Mouse (Mus musculus) embryonic facial prominence, embryonic 15.5 days (tissue): ENCODE data around the gene Txndc2. TPM values are rescaled to one million over a fixed set of nuclear protein-coding genes. Genes with fewer than 3 reads are reported as not detected.

ENCODE experiments used
- ATAC-seq: fragments of 200-750 bp; cut with Nextera tagmentation; 2 replicates; pipeline ENCODE4 v1.8.0; 2017; ENCODE audit warnings: low read depth, moderate TSS enrichment; ENCODE audit not compliant: insufficient number of reproducible peaks, low FRiP score, low TSS enrichment
- H3K27ac ChIP-seq: fragments of 300-500 bp; sonication (generic); replicated peaks from 2 replicates; pipeline ENCODE4 v1.5.1; 2015; ENCODE audit warnings: mild to moderate bottlenecking, inconsistent platforms
- H3K27me3 ChIP-seq: fragments of 300-500 bp; sonication (generic); 2 replicates; pipeline ENCODE4 v1.6.1; 2015; ENCODE audit warnings: inconsistent platforms
- H3K36me3 ChIP-seq: fragments of 300-500 bp; sonication (generic); 2 replicates; pipeline ENCODE4 v1.6.1; 2015; ENCODE audit warnings: mild to moderate bottlenecking, inconsistent platforms
- H3K4me1 ChIP-seq: fragments of 300-500 bp; sonication (generic); 2 replicates; pipeline ENCODE4 v1.6.1; 2015; ENCODE audit warnings: inconsistent platforms
- H3K4me2 ChIP-seq: fragments of 300-500 bp; sonication (generic); replicated peaks from 2 replicates; pipeline ENCODE4 v1.6.1; 2015; ENCODE audit warnings: mild to moderate bottlenecking, inconsistent platforms
- H3K4me3 ChIP-seq: fragments of 300-500 bp; sonication (generic); replicated peaks from 2 replicates; pipeline ENCODE4 v1.5.1; 2015; ENCODE audit warnings: mild to moderate bottlenecking, inconsistent platforms
- H3K9ac ChIP-seq: fragments of 300-500 bp; sonication (generic); 2 replicates; pipeline ENCODE4 v1.6.1; 2015; ENCODE audit warnings: inconsistent platforms
- H3K9me3 ChIP-seq: fragments of 300-500 bp; sonication (generic); replicated peaks from 2 replicates; pipeline ENCODE4 v1.6.1; 2016; ENCODE audit warnings: inconsistent platforms
- WGBS: fragments of 180-500 bp; shearing (Covaris S2); methylation state at CpG from one replicate; pipeline ENCODE4 v1.1.7; 2015; 5-methylcytosine and 5-hydroxymethylcytosine counted together
- polyA plus RNA-seq: library from polyadenylated mRNA; unstranded; fragments of >200 nt; fragmentation: Nextera tagmentation; extraction: Ambion mirVana; gene quantifications from 2 replicates; pipeline ENCODE4 v1.2.1, GENCODE M21; 2015

Gene Txndc2
- polyA plus RNA-seq, 1 experiment from 2014 or later, result 0.15 TPM

DNA sequence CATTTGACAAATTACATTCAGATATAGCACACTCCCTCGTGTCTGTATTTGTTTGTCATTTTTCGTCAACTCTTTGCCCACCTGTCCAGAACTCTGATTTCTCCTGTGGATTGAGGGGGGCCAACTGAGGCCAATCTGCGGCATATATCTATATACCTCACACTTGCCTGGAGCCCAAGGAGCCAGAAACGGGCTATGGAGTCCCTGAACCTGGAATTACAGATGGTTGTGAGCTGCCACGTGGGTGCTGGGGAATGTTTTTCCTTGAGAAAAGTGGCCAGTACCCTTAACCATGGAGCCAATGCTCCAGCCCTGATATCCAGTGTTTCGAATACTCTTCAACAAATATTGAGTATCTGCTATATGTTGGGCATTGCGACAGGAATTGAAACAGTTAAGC lies 31.0 kb upstream of the Txndc2 start:
- WGBS, result 92% methylated on average over 7 of the region's 7 CpGs
- no peaks in the 10 kb centered on the region for H3K27me3 ChIP-seq

DNA sequence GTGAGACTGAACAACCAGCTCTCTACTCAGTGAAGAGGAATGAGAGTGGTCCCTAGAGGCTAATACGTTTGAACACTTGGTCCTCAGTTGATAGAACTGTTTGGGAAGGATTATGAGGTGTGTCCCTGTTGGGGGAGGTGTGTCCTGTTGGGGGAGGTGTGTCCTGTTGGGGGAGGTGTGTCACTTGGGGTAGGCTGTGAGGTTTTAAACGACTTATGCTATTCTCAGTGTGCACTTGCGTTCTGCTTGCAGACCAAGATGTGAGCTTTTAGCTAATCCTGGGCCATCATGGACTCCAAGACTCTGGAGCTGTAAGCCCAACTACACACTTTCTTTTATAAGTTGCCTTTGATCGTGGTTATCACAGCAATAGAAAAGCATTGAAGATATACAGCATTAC lies 27.1 kb upstream of the Txndc2 start:
- Histone ChIP-seq H3K27me3 (no peaks in the 10 kb centered on the region), H3K9me3 (no peaks in the 10 kb centered on the region), H3K4me2 (no peak overlapping the region), H3K9ac (no peak overlapping the region), H3K4me3 (no peak overlapping the region), H3K36me3 (0 out of 2 replicates have a peak, but pooled peaks cover 3% of the 10 kb centered on the region), H3K4me1 (no peaks in the 10 kb centered on the region), H3K27ac (no peak overlapping the region)
- 89% methylated on average over 4 of the region's 4 CpGs for WGBS
- ATAC-seq, result no peak

More for the DNA sequence above, 31.0 kb upstream of the Txndc2 start:
- no peaks in the 10 kb centered on the region for H3K4me1 ChIP-seq
- no peaks in the 10 kb centered on the region for H3K9me3 ChIP-seq
- no peak overlapping the region for H3K4me3 ChIP-seq
- ATAC-seq, result no peak
- H3K27ac ChIP-seq, result no peak overlapping the region
- H3K36me3 ChIP-seq, result no peaks in the 10 kb centered on the region
- H3K4me2 ChIP-seq, result no peak overlapping the region
- H3K9ac ChIP-seq, result no peak overlapping the region

DNA sequence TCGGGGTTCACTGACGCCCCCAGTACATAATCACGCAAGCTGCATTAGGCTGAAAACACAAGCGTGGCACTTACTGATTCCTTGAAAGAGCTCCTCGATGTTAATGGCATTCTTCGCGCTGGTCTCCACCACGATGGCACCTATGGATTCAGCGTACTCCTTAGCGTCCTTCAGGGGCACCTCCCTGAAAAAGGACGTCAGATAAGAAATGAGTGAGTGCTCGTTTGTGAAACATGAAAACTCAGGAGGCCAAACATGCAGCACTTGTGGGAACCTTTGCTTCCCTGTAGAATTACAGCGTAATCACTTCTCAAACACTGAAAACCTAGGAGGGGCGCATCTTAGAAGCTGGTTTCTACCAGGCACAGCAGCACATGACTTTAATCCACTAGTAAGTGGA lies 25.8 kb upstream of the Txndc2 start:
- Histone ChIP-seq H3K4me2 (no peak overlapping the region), H3K9me3 (no peaks in the 10 kb centered on the region), H3K36me3 (0 out of 2 replicates have a peak, but pooled peaks cover 3% of the 10 kb centered on the region), H3K4me1 (no peaks in the 10 kb centered on the region), H3K27ac (no peak overlapping the region), H3K9ac (no peak overlapping the region), H3K27me3 (no peaks in the 10 kb centered on the region), H3K4me3 (no peak overlapping the region)
- no peak for ATAC-seq
- 86% methylated on average over 14 of the region's 14 CpGs for WGBS

DNA sequence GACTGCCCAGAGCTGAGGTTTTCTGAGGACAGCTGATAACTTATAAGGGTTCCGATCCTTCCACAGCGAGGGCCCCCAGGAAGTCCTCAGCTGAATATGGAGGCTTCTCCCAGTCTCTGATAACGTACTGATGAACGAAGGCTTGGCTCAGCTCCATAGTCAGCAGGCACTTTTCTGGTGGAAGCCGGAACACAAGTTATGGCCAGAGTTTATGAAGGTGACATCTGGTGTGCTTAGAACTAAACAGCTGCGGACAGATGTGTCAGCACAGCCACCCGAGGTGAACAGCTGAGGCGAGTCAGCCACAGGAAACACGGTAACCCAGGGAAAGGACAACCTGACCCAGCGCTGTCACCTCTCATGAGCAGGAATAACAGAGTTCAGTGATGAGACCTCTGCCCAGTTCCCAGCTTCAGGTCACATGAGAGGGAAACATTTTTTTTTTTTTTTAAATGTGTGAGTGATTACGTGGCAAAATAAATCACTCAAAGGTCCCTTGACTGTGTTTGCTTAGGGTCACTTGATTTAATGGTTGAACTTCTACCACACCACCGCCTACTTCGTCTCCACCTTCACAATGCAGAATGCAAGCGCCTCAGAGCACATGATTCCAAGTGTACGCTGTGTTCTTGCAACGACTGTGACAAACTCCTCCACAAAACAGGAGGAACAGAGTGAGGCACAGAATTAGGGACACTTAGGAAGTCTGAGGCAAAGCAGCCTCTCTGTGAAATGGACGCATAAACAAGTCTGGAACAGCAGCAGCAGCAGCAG lies 24.6 kb upstream of the Txndc2 start:
- Histone ChIP-seq H3K9ac (no peak overlapping the region), H3K4me1 (no peaks in the 10 kb centered on the region), H3K9me3 (no peaks in the 10 kb centered on the region), H3K4me2 (no peak overlapping the region), H3K27ac (no peak overlapping the region), H3K4me3 (no peak overlapping the region), H3K27me3 (no peaks in the 10 kb centered on the region), H3K36me3 (0 out of 2 replicates have a peak, but pooled peaks cover 3% of the 10 kb centered on the region)
- ATAC-seq, result no peak
- WGBS, result 71% methylated on average over 17 of the region's 17 CpGs

DNA sequence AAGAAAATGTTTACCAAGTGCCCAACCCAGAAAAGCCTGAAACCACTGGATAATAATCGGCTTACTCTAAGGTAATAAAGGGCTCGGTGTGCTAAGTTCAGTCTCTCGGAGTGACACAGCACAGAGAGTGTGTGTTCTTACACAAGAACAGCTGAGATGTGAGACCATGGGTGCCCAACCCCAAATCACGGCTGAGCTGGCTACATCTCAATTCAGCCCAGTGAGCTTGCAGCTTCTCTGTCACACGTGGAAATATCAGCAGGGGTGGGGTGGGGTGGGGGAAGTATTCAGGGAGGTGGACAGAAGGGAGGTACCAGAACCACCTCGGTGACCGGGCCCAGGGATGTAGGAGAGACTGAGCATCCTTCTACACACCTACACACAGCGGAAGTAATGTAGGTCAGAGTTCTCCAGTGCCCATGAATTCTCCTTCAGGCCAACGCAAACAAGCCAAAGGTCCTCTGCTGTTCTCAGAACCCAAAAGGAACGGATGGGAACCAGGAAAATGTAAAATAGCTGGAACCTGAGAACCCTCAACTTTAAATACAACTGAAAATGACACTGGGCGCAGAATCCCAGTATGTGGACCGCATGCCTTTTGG lies 23.9 kb upstream of the Txndc2 start:
- H3K9ac ChIP-seq, result no peak overlapping the region
- no peak overlapping the region for H3K4me3 ChIP-seq
- no peak for ATAC-seq
- no peaks in the 10 kb centered on the region for H3K4me1 ChIP-seq
- H3K4me2 ChIP-seq, result no peak overlapping the region
- 86% methylated on average over 12 of the region's 12 CpGs for WGBS
- no peaks in the 10 kb centered on the region for H3K9me3 ChIP-seq
- no peak overlapping the region for H3K27ac ChIP-seq
- H3K27me3 ChIP-seq, result no peaks in the 10 kb centered on the region
- H3K36me3 ChIP-seq, result 0 out of 2 replicates have a peak, but pooled peaks cover 3% of the 10 kb centered on the region

DNA sequence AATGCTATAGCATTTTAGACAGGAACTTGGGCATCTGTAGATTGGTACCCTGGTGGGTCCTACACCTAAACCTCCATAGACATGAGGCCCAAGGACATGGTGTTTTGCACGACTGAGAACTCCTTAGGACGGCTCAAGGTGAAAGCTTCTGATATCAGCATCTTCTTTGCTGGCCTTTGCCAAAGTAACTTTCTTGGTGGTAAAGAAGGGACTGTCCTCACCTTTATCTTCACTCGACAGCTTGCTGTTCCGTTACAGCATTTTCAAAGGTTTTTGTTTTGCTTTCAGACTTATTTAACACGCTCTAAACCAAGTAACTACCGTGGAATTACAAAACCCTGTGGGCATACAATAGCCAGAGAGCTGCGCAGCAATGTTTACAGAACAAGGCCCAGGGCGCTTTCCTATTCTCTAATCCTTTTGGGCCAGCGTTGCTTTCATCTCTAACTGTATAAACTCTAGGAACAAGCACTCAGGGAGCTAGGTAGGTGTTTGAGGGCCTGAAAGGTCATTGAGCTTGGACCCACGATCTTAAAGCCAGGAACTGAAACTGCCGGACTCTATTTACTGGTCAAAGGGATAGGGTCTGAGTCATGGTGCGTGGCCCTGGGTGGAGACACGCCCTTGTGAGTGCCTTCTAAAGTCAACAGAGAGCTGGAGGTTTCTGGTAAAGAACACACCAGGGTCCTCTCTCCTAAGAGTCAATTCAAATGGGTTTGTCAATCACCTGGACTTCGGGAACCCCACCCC lies 21.5 kb upstream of the Txndc2 start:
- no peaks in the 10 kb centered on the region for H3K9me3 ChIP-seq
- ATAC-seq, result no peak
- 75% methylated on average over 14 of the region's 14 CpGs for WGBS
- no peak overlapping the region for H3K4me2 ChIP-seq
- 0 out of 2 replicates have a peak, but pooled peaks cover 3% of the 10 kb centered on the region for H3K36me3 ChIP-seq
- H3K27me3 ChIP-seq, result no peaks in the 10 kb centered on the region
- H3K4me1 ChIP-seq, result no peaks in the 10 kb centered on the region
- H3K9ac ChIP-seq, result no peak overlapping the region
- no peak overlapping the region for H3K27ac ChIP-seq
- no peak overlapping the region for H3K4me3 ChIP-seq

DNA sequence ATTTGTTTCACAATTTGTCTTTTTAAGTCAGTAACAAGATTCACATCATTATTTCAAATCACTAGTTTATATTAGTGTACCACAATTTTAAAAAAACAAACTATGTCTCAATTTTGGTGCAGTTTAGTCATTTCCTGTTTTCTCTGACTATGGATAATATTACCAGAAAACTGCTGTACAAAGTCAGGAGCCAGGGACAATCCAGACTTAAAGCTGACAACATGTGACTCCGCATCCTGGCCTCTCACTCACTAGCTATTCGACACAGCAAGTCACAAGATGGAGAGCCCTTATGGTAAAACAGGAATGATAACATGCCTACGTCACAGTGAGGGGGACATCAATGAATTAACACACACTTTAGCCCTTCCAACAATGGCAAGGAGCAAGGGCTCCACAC lies 20.7 kb upstream of the Txndc2 start:
- Histone ChIP-seq H3K4me1 (no peaks in the 10 kb centered on the region), H3K36me3 (0 out of 2 replicates have a peak, but pooled peaks cover 3% of the 10 kb centered on the region), H3K9me3 (no peaks in the 10 kb centered on the region), H3K27ac (no peak overlapping the region), H3K9ac (no peak overlapping the region), H3K27me3 (no peaks in the 10 kb centered on the region), H3K4me3 (no peak overlapping the region), H3K4me2 (no peak overlapping the region)
- no peak for ATAC-seq
- 73% methylated on average over 3 of the region's 3 CpGs for WGBS

DNA sequence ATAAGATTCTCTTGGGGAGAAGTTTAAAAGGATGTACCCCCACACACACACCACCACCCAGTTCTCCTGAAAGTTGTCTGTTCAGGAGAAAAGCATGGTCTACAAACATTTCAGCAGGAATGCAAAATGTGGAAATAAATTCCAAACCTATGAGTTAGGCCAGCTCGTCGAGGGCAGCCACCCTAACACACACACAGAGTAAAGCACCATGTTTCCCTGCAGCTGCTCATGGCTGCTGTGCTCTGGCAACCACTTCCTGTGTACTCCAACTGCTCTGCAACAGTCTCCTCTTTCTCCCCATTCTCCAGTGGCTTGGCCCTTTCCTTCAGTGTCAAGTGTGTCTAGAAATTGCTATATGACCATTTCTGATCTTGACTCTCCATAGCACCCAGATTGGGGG lies 16.4 kb upstream of the Txndc2 start:
- no peaks in the 10 kb centered on the region for H3K4me1 ChIP-seq
- ATAC-seq, result no peak

DNA sequence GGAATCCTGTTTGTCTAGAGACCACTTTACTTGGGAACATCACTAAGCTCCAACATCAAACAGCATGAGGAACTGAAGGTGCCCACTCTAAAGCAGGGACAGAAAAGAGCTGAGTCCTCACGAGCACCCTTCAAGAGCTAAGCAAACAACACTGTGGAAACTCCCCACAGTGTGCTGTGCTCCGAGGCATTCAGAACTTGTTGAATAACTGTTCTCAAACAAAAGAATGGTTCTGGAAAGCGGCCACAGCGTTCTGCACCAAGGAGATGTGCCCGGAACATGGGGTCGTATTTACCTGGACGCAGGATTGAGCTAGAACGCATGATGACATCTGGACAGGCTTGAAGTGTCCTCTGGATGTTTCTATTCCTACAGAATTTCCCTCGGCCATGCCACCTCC lies 16.0 kb upstream of the Txndc2 start:
- 94% methylated on average over 9 of the region's 9 CpGs for WGBS
- no peak overlapping the region for H3K4me3 ChIP-seq
- ATAC-seq, result no peak
- no peaks in the 10 kb centered on the region for H3K9me3 ChIP-seq
- H3K27ac ChIP-seq, result no peak overlapping the region
- H3K4me2 ChIP-seq, result no peak overlapping the region
- H3K27me3 ChIP-seq, result no peaks in the 10 kb centered on the region
- H3K36me3 ChIP-seq, result no peaks in the 10 kb centered on the region
- no peak overlapping the region for H3K9ac ChIP-seq
- H3K4me1 ChIP-seq, result no peaks in the 10 kb centered on the region

More for the DNA sequence above, 16.4 kb upstream of the Txndc2 start:
- Histone ChIP-seq H3K27me3 (no peaks in the 10 kb centered on the region), H3K4me2 (no peak overlapping the region), H3K4me3 (no peak overlapping the region), H3K9me3 (no peaks in the 10 kb centered on the region), H3K27ac (no peak overlapping the region), H3K9ac (no peak overlapping the region), H3K36me3 (no peaks in the 10 kb centered on the region)
- 64% methylated on average over 2 of the region's 2 CpGs for WGBS

DNA sequence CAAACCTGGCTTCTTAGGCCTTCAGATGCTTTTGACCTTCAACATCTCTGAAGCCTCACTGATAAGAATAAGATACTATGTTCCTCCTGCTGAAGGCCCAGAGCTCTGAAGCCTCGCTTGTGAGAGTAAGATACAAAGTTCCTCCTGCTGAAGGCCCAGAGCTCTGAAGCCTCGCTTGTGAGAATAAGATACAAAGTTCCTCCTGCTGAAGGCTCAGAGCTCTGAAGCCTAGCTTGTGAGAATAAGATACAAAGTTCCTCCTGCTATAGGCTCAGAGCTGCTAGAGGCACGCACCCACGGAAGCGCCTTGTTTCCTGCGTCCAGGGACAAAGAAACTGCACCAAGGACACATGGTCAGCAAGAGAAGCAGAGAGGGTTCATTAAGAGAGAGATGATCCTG lies 14.8 kb upstream of the Txndc2 start:
- no peaks in the 10 kb centered on the region for H3K36me3 ChIP-seq
- H3K4me1 ChIP-seq, result no peaks in the 10 kb centered on the region
- H3K4me2 ChIP-seq, result no peak overlapping the region
- H3K27me3 ChIP-seq, result no peaks in the 10 kb centered on the region
- no peaks in the 10 kb centered on the region for H3K9me3 ChIP-seq
- WGBS, result 90% methylated on average over 6 of the region's 6 CpGs
- H3K9ac ChIP-seq, result no peak overlapping the region
- no peak overlapping the region for H3K27ac ChIP-seq
- H3K4me3 ChIP-seq, result no peak overlapping the region
- ATAC-seq, result no peak

DNA sequence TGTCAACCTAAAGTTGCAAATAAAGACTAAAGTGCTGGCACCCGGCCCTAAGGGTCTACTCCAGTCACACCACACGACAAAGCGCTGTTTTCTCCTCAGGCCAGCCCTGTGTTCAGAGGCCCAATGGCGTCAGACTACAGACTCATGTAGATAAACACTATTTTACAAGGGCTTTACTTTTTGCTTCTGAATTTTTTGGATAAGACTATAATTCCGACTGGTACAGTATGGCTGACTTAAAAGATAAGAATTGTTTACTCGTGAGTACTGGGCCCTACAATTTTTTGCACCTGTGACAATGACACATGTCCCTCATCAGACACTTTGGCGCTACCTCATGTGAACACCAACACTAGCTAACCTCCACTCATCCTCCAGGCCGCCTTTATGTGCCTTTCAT lies 14.1 kb upstream of the Txndc2 start:
- Histone ChIP-seq H3K36me3 (no peaks in the 10 kb centered on the region), H3K27ac (no peak overlapping the region), H3K9me3 (no peaks in the 10 kb centered on the region), H3K4me3 (no peak overlapping the region), H3K9ac (no peak overlapping the region), H3K4me1 (no peaks in the 10 kb centered on the region), H3K27me3 (no peaks in the 10 kb centered on the region), H3K4me2 (no peak overlapping the region)
- 87% methylated on average over 8 of the region's 8 CpGs for WGBS
- no peak for ATAC-seq
